Mouse (Mus musculus): ENCODE results near the gene Exosc6.

GRCm38 (mm10) chr8:111091706-111092105 lies 35.6 kb downstream of the Exosc6 start:
- TF ChIP-seq GATA1 (IDR thresholded peaks at IDR 0.05; ENCODE audit: low read length), result no peak
- no peak for TF ChIP-seq TAL1 (IDR thresholded peaks at IDR 0.05; ENCODE audit: low read length)
